Mouse (Mus musculus) frontal cortex, postnatal 10 days (tissue): ENCODE measurements at regions not wholly inside any gene's neighbourhood (a gene's known extent, or its start where the extent isn't known, plus 50 kb on each side); places are given as distances from the start of the nearest gene placed in this dataset.

Source experiments
- DNase-seq, 2 experiments: peaks; one replicate each; pipeline ENCODE4 v3.0.0; 2022; ENCODE audit warnings: low spot score in 2 of 2, mixed read lengths in 1 of 2

DNA sequence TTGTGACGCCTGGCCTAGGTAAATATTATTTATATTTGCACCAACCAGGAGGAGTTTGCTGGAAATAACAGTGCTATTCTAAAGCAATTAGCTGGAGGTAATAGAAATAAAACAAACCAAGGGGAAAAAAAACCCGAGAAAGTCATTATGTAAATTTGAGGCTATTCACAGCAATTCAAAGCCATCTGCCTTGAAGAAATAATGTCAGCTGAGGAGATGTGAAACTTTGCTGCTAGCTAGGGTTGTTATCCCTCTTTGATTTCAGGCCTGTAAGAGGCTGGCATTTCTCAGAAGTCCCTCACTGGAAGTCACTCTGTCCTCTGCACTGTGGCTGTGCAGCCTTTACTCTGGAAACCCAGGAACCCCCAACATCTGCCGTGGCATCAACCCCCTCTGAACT lies 67.5 kb upstream of the Map1b start:
- DNase-seq, result no peak

DNA sequence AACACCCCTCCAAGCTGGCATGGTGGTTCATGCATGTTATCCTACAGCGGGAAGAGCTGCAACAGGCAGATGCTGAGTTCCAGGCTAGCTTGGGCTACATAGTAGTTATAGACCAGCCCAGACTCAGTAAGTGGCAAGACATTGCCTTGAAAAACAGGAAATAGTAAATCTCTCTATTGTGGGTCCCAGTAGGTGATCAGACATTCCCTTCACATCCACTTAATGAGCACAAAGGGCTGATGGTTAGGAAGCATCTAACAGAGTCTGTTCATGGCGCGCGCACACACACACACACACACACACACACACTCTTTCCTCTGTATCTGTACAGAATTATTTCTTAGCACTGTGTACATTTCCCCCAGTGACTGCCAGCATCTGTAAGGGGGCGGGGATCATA lies 64.0 kb upstream of the Map1b start:
- no peak for DNase-seq

DNA sequence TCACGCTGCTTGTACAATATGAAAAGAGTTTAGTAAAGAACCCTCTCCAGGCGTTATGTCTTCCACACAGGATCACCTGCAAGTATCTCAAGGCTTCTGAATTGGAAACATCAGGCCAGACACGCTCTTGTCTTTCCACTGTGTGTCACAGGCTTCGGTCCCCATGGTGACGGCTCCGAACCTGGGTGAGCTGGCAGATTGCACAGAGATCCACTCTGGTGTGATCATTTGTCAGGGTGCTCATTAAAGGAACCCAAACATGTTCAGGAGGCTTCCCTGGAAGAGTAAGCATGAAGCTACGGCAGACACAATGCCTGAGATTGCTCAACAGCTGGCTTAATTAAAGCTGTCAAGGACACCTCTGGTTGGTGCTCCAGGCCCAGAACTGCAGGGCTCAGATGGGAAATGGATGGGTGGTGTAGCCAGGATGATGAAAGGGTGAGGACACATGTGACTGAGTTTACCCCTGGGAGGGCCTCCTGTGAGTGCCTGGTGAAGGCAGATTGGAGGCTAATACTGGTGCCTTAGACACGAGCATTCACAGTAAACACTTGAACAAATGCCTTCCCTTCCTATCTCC lies 63.3 kb upstream of the Map1b start:
- DNase-seq, result peak in 1 of 2 experiments; percentile 33

DNA sequence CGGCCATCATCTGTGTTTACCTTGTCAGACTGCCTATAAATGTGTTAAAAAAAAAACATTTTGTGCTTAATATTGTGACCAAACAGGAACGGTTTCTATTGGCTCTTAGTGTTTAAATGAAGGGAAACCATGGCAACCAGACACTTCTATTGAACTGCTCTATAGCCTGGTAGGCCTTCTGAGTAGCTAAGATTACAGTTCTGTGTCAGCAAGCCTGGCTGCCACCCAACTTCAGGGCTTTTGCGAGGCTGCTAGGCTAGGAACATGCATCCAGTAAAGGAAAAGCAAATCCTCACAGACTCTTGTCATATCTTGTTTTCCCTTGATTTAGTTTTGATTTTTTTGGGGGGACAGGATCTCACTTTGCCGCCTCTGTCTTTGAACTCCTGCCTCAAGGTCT lies 61.3 kb upstream of the Map1b start:
- DNase-seq, result no peak

DNA sequence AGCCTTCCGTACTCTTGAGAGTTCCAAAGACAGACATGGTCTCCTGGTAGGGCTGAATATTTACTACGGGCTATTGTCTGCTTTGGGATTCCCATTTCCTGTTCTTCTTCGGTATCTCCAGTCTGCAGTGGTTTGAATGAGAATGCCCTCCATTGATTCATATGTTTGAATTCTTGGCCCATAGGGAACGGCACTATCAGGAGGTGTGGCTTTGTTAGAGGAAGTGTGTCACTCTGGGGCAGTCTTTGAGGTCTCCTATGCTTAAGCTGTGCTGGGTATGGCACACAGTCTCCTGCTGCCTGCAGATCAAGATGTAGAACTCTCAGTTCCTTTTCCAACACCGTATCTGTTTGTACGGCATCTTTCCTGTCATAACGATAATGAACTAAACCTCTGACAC lies 56.7 kb upstream of the Map1b start:
- DNase-seq, result no peak

DNA sequence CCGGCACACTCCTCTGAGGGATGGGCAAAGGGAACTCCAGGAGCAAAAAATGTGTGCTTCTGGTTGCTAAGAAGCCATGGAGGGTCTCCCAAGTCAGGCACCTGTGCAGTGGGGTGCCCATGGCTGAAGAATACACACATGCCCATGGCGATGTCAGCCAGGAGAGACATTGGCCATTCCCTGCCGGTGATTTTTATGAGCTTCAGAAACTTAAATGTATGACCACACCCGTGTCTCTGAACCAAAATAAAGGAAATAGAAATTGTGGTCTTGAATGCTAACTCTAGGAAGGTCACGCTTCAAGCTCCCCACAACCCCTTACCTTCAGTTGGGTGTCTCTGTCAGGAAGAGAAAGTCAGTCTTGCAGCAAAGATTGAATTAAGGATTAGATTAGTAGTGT lies 56.0 kb upstream of the Map1b start:
- DNase-seq, result no peak
